Mouse (Mus musculus) layer of hippocampus, adult 9-11 months (tissue): Measurements from ENCODE around the gene Ier5l.

ENCODE experiments used
- DNase-seq: peaks from one replicate; pipeline ENCODE4 v3.0.0; 2022

The Ier5l gene

GRCm38 (mm10) chr2:30470143-30470946, 3.7 kb downstream of the Ier5l start:
- DNase-seq: peak; percentile 45

GRCm38 (mm10) chr2:30469796-30470142, 4.2 kb downstream of the Ier5l start:
- peak; percentile 72 for DNase-seq

- DNase-seq: no peak
Measured at GRCm38 (mm10) chr2:30469009-30469408, 5.0 kb downstream of the Ier5l start.

GRCm38 (mm10) chr2:30466787-30467186, 7.2 kb downstream of the Ier5l start:
- no peak for DNase-seq

GRCm38 (mm10) chr2:30464411-30464810, 9.6 kb downstream of the Ier5l start:
- DNase-seq: no peak

GRCm38 (mm10) chr2:30463904-30464330, 10.1 kb downstream of the Ier5l start:
- peak; percentile 60 for DNase-seq

GRCm38 (mm10) chr2:30463341-30463761, 10.7 kb downstream of the Ier5l start:
- DNase-seq: no peak

- DNase-seq: no peak
Measured at GRCm38 (mm10) chr2:30459241-30459640, 14.8 kb downstream of the Ier5l start.

GRCm38 (mm10) chr2:30458349-30458748, 15.7 kb downstream of the Ier5l start:
- DNase-seq: no peak

- no peak for DNase-seq
Measured at GRCm38 (mm10) chr2:30456104-30456980, 17.7 kb downstream of the Ier5l start.

GRCm38 (mm10) chr2:30454587-30454986, 19.4 kb downstream of the Ier5l start:
- no peak for DNase-seq

- DNase-seq: no peak
Measured at GRCm38 (mm10) chr2:30453570-30453969, 20.4 kb downstream of the Ier5l start.

GRCm38 (mm10) chr2:30451525-30451924, 22.5 kb downstream of the Ier5l start:
- DNase-seq: no peak

- no peak for DNase-seq
Measured at GRCm38 (mm10) chr2:30450530-30450929, 23.5 kb downstream of the Ier5l start.

- DNase-seq: no peak
Measured at GRCm38 (mm10) chr2:30448371-30448770, 25.6 kb downstream of the Ier5l start.

- no peak for DNase-seq
Measured at GRCm38 (mm10) chr2:30446891-30447826, 26.9 kb downstream of the Ier5l start.

GRCm38 (mm10) chr2:30445312-30445711, 28.7 kb downstream of the Ier5l start:
- no peak for DNase-seq

GRCm38 (mm10) chr2:30444450-30444849, 29.6 kb downstream of the Ier5l start:
- DNase-seq: no peak

- no peak for DNase-seq
Measured at GRCm38 (mm10) chr2:30444006-30444405, 30.0 kb downstream of the Ier5l start.

- no peak for DNase-seq
Measured at GRCm38 (mm10) chr2:30443281-30443680, 30.7 kb downstream of the Ier5l start.

- DNase-seq: no peak
Measured at GRCm38 (mm10) chr2:30442498-30442890, 31.5 kb downstream of the Ier5l start.
